Mouse (Mus musculus): ENCODE data around the gene A630095N17Rik. TPM values are rescaled to one million over a fixed set of nuclear protein-coding genes. Genes with fewer than 3 reads are reported as not detected.
A peak's percentile ranks its signal among the peaks of the same experiment; 100 is the strongest.
"Not testable (repeated sequence)": the region's sequence is repeated elsewhere in the genome, so short reads cannot be mapped to it uniquely, and the experiment has no call there.

The A630095N17Rik gene
- polyA plus RNA-seq, 1 experiment from 2014 or later = not detected

- Histone ChIP-seq H3K4me3 (ENCODE audit: low read depth, low read length) (no peak overlapping the region), H3K27ac (ENCODE audit: low read length) (no peak overlapping the region), H3K9ac (ENCODE audit: low read depth, low read length) (no peak overlapping the region; the same call in 1 of the 2 replicates), H3K36me3 (ENCODE audit: control insufficient read depth, insufficient read depth, low read length) (peaks cover 7% of the 10 kb centered on the region; the same call in 1 of the 2 replicates), H3K4me2 (ENCODE audit: low read length) (no peak overlapping the region), H3K27me3 (ENCODE audit: control insufficient read depth, insufficient read depth, low read depth, low read length) (no peaks in the 10 kb centered on the region), H3K9me3 (replicated peaks; ENCODE audit: control insufficient read depth, low read length, poor library complexity, severe bottlenecking) (no peaks in the 10 kb centered on the region), H3K4me1 (ENCODE audit: control insufficient read depth, insufficient read depth, low read length) (peaks cover 2% of the 10 kb centered on the region; the same call in 1 of the 2 replicates)
- WGBS = 85% methylated on average over 16 of the region's 16 CpGs
- ATAC-seq = no peak
These were observed 15.4 kb upstream of the A630095N17Rik start for GRCm38 (mm10) chr1:75247071-75247930.

GRCm38 (mm10) chr1:75244836-75245235, 12.9 kb upstream of the A630095N17Rik start:
- H3K27ac ChIP-seq (ENCODE audit: low read length) = no peak overlapping the region
- H3K4me2 ChIP-seq (ENCODE audit: low read length) = no peak overlapping the region
- H3K27me3 ChIP-seq (ENCODE audit: control insufficient read depth, insufficient read depth, low read depth, low read length) = no peaks in the 10 kb centered on the region
- no peak overlapping the region for H3K4me3 ChIP-seq (ENCODE audit: low read depth, low read length)
- no peak overlapping the region for H3K9ac ChIP-seq (ENCODE audit: low read depth, low read length)
- H3K36me3 ChIP-seq (ENCODE audit: control insufficient read depth, insufficient read depth, low read length) = peaks cover 7% of the 10 kb centered on the region; the same call in 1 of the 2 replicates
- no peaks in the 10 kb centered on the region for H3K9me3 ChIP-seq (replicated peaks; ENCODE audit: control insufficient read depth, low read length, poor library complexity, severe bottlenecking)
- peak; percentile 71 for ATAC-seq
- H3K4me1 ChIP-seq (ENCODE audit: control insufficient read depth, insufficient read depth, low read length) = no peaks in the 10 kb centered on the region
- WGBS = 13% methylated on average over 4 of the region's 4 CpGs

GRCm38 (mm10) chr1:75244175-75244826, 12.4 kb upstream of the A630095N17Rik start:
- Histone ChIP-seq H3K4me1 (ENCODE audit: control insufficient read depth, insufficient read depth, low read length) (no peaks in the 10 kb centered on the region), H3K27ac (ENCODE audit: low read length) (no peak overlapping the region), H3K27me3 (ENCODE audit: control insufficient read depth, insufficient read depth, low read depth, low read length) (no peaks in the 10 kb centered on the region), H3K36me3 (ENCODE audit: control insufficient read depth, insufficient read depth, low read length) (peaks cover 7% of the 10 kb centered on the region; the same call in 1 of the 2 replicates), H3K9me3 (replicated peaks; ENCODE audit: control insufficient read depth, low read length, poor library complexity, severe bottlenecking) (no peaks in the 10 kb centered on the region), H3K4me2 (ENCODE audit: low read length) (no peak overlapping the region), H3K4me3 (ENCODE audit: low read depth, low read length) (no peak overlapping the region), H3K9ac (ENCODE audit: low read depth, low read length) (no peak overlapping the region)
- ATAC-seq = peak; percentile 40
- 89% methylated on average over 12 of the region's 12 CpGs for WGBS

- Histone ChIP-seq H3K4me2 (ENCODE audit: low read length) (no peak overlapping the region), H3K9me3 (replicated peaks; ENCODE audit: control insufficient read depth, low read length, poor library complexity, severe bottlenecking) (no peaks in the 10 kb centered on the region), H3K9ac (ENCODE audit: low read depth, low read length) (no peak overlapping the region), H3K27me3 (ENCODE audit: control insufficient read depth, insufficient read depth, low read depth, low read length) (no peaks in the 10 kb centered on the region), H3K4me3 (ENCODE audit: low read depth, low read length) (no peak overlapping the region), H3K36me3 (ENCODE audit: control insufficient read depth, insufficient read depth, low read length) (peaks cover 7% of the 10 kb centered on the region; the same call in 1 of the 2 replicates), H3K27ac (ENCODE audit: low read length) (no peak overlapping the region), H3K4me1 (ENCODE audit: control insufficient read depth, insufficient read depth, low read length) (no peaks in the 10 kb centered on the region)
- 89% methylated on average over 14 of the region's 14 CpGs for WGBS
- no peak for ATAC-seq
These were observed 11.5 kb upstream of the A630095N17Rik start for GRCm38 (mm10) chr1:75243411-75243810.

- H3K36me3 ChIP-seq (ENCODE audit: control insufficient read depth, insufficient read depth, low read length) = peaks cover 7% of the 10 kb centered on the region; the same call in 1 of the 2 replicates
- no peak for ATAC-seq
- no peaks in the 10 kb centered on the region for H3K9me3 ChIP-seq (replicated peaks; ENCODE audit: control insufficient read depth, low read length, poor library complexity, severe bottlenecking)
- H3K9ac ChIP-seq (ENCODE audit: low read depth, low read length) = no peak overlapping the region
- H3K27ac ChIP-seq (ENCODE audit: low read length) = no peak overlapping the region
- no peaks in the 10 kb centered on the region for H3K27me3 ChIP-seq (ENCODE audit: control insufficient read depth, insufficient read depth, low read depth, low read length)
- 86% methylated on average over 10 of the region's 10 CpGs for WGBS
- H3K4me2 ChIP-seq (ENCODE audit: low read length) = no peak overlapping the region
- H3K4me3 ChIP-seq (ENCODE audit: low read depth, low read length) = no peak overlapping the region
- peaks cover 8% of the 10 kb centered on the region for H3K4me1 ChIP-seq (ENCODE audit: control insufficient read depth, insufficient read depth, low read length)
These were observed 7.7 kb upstream of the A630095N17Rik start for GRCm38 (mm10) chr1:75239591-75239990.

- H3K27ac ChIP-seq (ENCODE audit: low read length) = peak within 1 kb of the TSS; percentile 90
- peak; percentile 88 for ATAC-seq
- H3K4me1 ChIP-seq (ENCODE audit: control insufficient read depth, insufficient read depth, low read length) = peaks cover 8% of the 10 kb centered on the region
- H3K27me3 ChIP-seq (ENCODE audit: control insufficient read depth, insufficient read depth, low read depth, low read length) = no peaks in the 10 kb centered on the region
- H3K36me3 ChIP-seq (ENCODE audit: control insufficient read depth, insufficient read depth, low read length) = no peaks in the 10 kb centered on the region
- peak within 1 kb of the TSS; percentile 93 for H3K9ac ChIP-seq (ENCODE audit: low read depth, low read length)
- H3K4me3 ChIP-seq (ENCODE audit: low read depth, low read length) = peak within 1 kb of the TSS; percentile 72
- WGBS = under 1% methylated on average over 63 of the region's 64 CpGs
- no peaks in the 10 kb centered on the region for H3K9me3 ChIP-seq (replicated peaks; ENCODE audit: control insufficient read depth, low read length, poor library complexity, severe bottlenecking)
- H3K4me2 ChIP-seq (ENCODE audit: low read length) = peak within 1 kb of the TSS; percentile 65
These were observed 4.5 kb upstream of the A630095N17Rik start, which contains the start of gene Dnajb2 for GRCm38 (mm10) chr1:75236117-75237050. Gene Dnajb2 (plus strand): TSS chr1:75236406.

GRCm38 (mm10) chr1:75234606-75235005, 2.7 kb upstream of the A630095N17Rik start:
- Histone ChIP-seq H3K27me3 (ENCODE audit: control insufficient read depth, insufficient read depth, low read depth, low read length) (no peaks in the 10 kb centered on the region), H3K4me1 (ENCODE audit: control insufficient read depth, insufficient read depth, low read length) (peaks cover 8% of the 10 kb centered on the region), H3K9ac (ENCODE audit: low read depth, low read length) (peak overlapping the region; percentile 40; the same call in 1 of the 2 replicates), H3K27ac (ENCODE audit: low read length) (no peak overlapping the region), H3K36me3 (ENCODE audit: control insufficient read depth, insufficient read depth, low read length) (no peaks in the 10 kb centered on the region), H3K4me3 (ENCODE audit: low read depth, low read length) (no peak overlapping the region), H3K9me3 (replicated peaks; ENCODE audit: control insufficient read depth, low read length, poor library complexity, severe bottlenecking) (no peaks in the 10 kb centered on the region), H3K4me2 (ENCODE audit: low read length) (no peak overlapping the region)
- 2% methylated on average over 8 of the region's 8 CpGs for WGBS
- ATAC-seq = peak; percentile 58; the same call in 1 of the 2 replicates

- H3K4me2 ChIP-seq (ENCODE audit: low read length); H3K27me3 ChIP-seq (ENCODE audit: control insufficient read depth, insufficient read depth, low read depth, low read length); H3K9ac ChIP-seq (ENCODE audit: low read depth, low read length); ATAC-seq; H3K4me1 ChIP-seq (ENCODE audit: control insufficient read depth, insufficient read depth, low read length); H3K9me3 ChIP-seq (replicated peaks; ENCODE audit: control insufficient read depth, low read length, poor library complexity, severe bottlenecking); H3K27ac ChIP-seq (ENCODE audit: low read length); H3K4me3 ChIP-seq (ENCODE audit: low read depth, low read length); H3K36me3 ChIP-seq (ENCODE audit: control insufficient read depth, insufficient read depth, low read length): not testable (repeated sequence)
- WGBS = 66% methylated on average over 4 of the region's 4 CpGs
These were observed 587 bp upstream of the A630095N17Rik start for GRCm38 (mm10) chr1:75232489-75232888.
